Mouse (Mus musculus): ENCODE results near the gene Pld1.

Pld1 gene

DNA sequence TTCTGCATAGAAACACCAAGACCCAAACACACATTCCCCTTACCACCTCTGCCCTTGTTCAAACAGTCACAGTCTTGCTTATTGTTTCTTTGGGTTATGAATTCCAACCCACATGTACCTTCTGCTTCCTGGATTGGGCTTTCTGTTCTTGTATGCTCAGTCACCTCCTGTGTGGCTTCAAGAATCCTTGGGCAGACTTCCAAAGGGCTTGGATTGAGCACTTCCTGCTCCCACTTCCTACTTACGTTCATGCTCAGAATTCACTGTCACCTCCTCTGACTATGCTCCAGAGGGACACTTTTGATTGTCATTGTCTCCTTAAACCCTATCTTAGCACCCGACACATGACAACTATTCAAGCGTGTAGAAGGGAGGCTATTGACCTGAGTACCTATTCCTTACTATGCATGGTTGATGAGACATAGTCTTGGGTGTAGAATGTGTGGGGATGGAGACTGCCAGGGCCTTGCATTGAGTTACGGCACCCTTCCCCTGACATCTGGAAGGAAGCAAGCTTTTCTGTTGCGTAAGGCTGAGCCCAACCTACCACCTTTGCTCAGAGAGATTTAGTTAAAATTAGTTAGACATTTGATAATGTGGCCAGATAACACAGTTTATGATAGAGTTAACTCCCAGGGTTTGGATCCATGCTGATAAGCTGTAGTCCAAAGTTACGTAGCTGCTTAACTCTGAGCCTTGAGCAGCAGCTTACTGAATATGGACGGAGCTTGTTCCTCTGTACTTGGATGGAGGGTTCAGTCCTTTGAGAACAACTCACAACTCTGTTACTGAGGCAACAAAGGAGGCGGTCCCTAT is 55.9 kb downstream of the Pld1 start:
- DNase-seq (ENCODE audit: low read depth, low spot score), result no peak
- Histone ChIP-seq H3K36me3 (ENCODE audit: control insufficient read depth, insufficient read depth, low read length, poor library complexity, severe bottlenecking) (no peaks in the 10 kb centered on the region), H3K27me3 (ENCODE audit: control insufficient read depth, insufficient read depth, low read length, poor library complexity, severe bottlenecking) (no peaks in the 10 kb centered on the region)

- H3K36me3 ChIP-seq (ENCODE audit: control insufficient read depth, insufficient read depth, low read length, poor library complexity, severe bottlenecking), result no peaks in the 10 kb centered on the region
- DNase-seq (ENCODE audit: low read depth, low spot score), result no peak
- H3K27me3 ChIP-seq (ENCODE audit: control insufficient read depth, insufficient read depth, low read length, poor library complexity, severe bottlenecking), result no peaks in the 10 kb centered on the region; the same call in 1 of the 2 replicates
Measured at GRCm38 (mm10) chr3:28004321-28004720, 65.8 kb downstream of the Pld1 start.

DNA sequence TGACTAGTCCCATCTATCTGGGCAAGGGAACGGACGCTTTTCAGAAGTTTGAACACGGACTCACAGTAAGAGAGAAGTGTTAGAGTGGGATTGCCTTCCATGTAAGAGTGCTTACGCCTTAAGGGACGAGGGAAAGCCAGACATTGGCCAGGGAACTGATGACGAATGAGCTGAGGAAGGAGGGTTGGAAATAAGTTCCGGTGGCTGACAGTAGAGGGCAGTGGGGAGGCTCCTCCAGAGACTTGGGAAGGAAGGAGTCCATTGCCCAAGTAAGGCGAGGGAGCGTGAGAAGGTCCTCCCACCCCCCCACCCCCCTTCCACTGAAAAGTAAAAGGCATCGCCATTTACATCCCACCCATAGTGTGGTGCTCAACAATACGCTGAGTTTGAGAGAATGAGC is 69.2 kb downstream of the Pld1 start:
- no peaks in the 10 kb centered on the region for H3K36me3 ChIP-seq (ENCODE audit: control insufficient read depth, insufficient read depth, low read length, poor library complexity, severe bottlenecking)
- DNase-seq (ENCODE audit: low read depth, low spot score), result no peak
- H3K27me3 ChIP-seq (ENCODE audit: control insufficient read depth, insufficient read depth, low read length, poor library complexity, severe bottlenecking), result no peaks in the 10 kb centered on the region; the same call in 1 of the 2 replicates

DNA sequence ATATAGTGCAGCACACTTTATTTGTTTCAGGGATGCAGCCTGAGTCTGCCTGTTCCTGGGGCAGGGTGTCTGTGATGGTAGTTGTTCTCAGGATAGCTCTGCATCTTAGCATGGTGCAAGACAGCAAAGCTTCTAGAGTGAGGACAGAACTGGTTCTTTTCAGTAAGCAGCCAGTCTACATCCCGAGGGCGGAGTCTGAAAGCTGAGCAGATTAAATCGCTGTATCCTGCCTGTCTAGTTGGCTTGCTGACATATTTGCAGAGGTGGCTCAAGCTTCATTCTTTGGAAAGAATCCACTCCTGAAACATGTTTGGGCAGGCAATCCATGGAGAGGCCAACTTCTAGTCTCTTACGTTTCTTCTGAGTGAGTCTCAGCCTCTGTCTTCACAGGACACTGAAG is 69.9 kb downstream of the Pld1 start:
- no peak for DNase-seq (ENCODE audit: low read depth, low spot score)
- no peaks in the 10 kb centered on the region for H3K36me3 ChIP-seq (ENCODE audit: control insufficient read depth, insufficient read depth, low read length, poor library complexity, severe bottlenecking)
- no peaks in the 10 kb centered on the region; the same call in 1 of the 2 replicates for H3K27me3 ChIP-seq (ENCODE audit: control insufficient read depth, insufficient read depth, low read length, poor library complexity, severe bottlenecking)

GRCm38 (mm10) chr3:28012177-28012576 is 73.7 kb downstream of the Pld1 start:
- no peaks in the 10 kb centered on the region for H3K27me3 ChIP-seq (ENCODE audit: control insufficient read depth, insufficient read depth, low read length, poor library complexity, severe bottlenecking)
- no peak for DNase-seq (ENCODE audit: low read depth, low spot score)
- H3K36me3 ChIP-seq (ENCODE audit: control insufficient read depth, insufficient read depth, low read length, poor library complexity, severe bottlenecking), result no peaks in the 10 kb centered on the region

DNA sequence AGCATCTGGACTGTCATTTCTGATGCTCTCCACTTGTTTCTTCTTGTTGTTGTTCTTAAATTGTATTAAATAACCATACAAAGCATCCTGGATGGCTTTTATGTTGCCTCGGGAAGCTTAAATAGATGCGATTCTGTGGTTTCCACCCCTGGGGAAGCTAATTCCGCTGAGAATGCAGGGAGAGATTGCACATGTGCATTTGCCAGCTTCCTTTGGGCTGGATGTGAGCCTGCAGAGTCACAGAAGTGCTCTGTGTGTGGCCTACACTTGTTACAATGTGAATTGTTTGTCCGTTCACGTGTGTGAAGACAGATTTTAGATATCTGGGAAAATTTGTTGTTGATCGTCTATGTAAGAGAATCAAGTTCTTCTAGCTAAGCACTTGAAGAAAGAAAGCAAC is 74.9 kb downstream of the Pld1 start:
- DNase-seq (ENCODE audit: low read depth, low spot score), result no peak
- Histone ChIP-seq H3K36me3 (ENCODE audit: control insufficient read depth, insufficient read depth, low read length, poor library complexity, severe bottlenecking) (no peaks in the 10 kb centered on the region), H3K27me3 (ENCODE audit: control insufficient read depth, insufficient read depth, low read length, poor library complexity, severe bottlenecking) (no peaks in the 10 kb centered on the region)

DNA sequence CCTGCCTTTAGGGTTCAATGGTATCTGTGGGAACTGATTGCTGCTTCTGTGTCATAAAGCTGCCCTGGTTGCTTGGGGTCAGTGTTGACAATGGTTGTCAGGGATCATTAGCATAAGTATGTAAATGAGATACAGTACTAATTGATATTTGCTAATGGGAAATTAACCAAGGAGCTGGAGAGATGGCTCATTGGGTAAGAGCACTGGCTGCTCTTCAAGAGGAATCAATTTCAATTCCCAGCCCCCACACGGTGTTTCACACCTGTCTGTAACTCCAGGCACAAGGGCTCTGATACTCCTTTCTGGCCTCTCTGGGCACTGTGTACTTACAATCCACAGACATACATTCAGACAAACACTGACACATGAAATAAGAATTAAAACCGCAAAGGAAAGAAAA is 78.5 kb downstream of the Pld1 start:
- Histone ChIP-seq H3K36me3 (ENCODE audit: control insufficient read depth, insufficient read depth, low read length, poor library complexity, severe bottlenecking) (no peaks in the 10 kb centered on the region), H3K27me3 (ENCODE audit: control insufficient read depth, insufficient read depth, low read length, poor library complexity, severe bottlenecking) (no peaks in the 10 kb centered on the region)

GRCm38 (mm10) chr3:28019727-28020126 is 81.2 kb downstream of the Pld1 start:
- Histone ChIP-seq H3K36me3 (ENCODE audit: control insufficient read depth, insufficient read depth, low read length, poor library complexity, severe bottlenecking) (no peaks in the 10 kb centered on the region), H3K27me3 (ENCODE audit: control insufficient read depth, insufficient read depth, low read length, poor library complexity, severe bottlenecking) (no peaks in the 10 kb centered on the region)
- DNase-seq (ENCODE audit: low read depth, low spot score), result no peak

More for the DNA sequence above, 78.5 kb downstream of the Pld1 start:
- no peak for DNase-seq (ENCODE audit: low read depth, low spot score)

GRCm38 (mm10) chr3:28020404-28020803 is 81.9 kb downstream of the Pld1 start:
- no peaks in the 10 kb centered on the region for H3K27me3 ChIP-seq (ENCODE audit: control insufficient read depth, insufficient read depth, low read length, poor library complexity, severe bottlenecking)
- H3K36me3 ChIP-seq (ENCODE audit: control insufficient read depth, insufficient read depth, low read length, poor library complexity, severe bottlenecking), result no peaks in the 10 kb centered on the region
- DNase-seq (ENCODE audit: low read depth, low spot score), result no peak

GRCm38 (mm10) chr3:28022191-28022590 is 83.7 kb downstream of the Pld1 start:
- no peak for DNase-seq (ENCODE audit: low read depth, low spot score)
- no peaks in the 10 kb centered on the region for H3K27me3 ChIP-seq (ENCODE audit: control insufficient read depth, insufficient read depth, low read length, poor library complexity, severe bottlenecking)
- H3K36me3 ChIP-seq (ENCODE audit: control insufficient read depth, insufficient read depth, low read length, poor library complexity, severe bottlenecking), result no peaks in the 10 kb centered on the region

DNA sequence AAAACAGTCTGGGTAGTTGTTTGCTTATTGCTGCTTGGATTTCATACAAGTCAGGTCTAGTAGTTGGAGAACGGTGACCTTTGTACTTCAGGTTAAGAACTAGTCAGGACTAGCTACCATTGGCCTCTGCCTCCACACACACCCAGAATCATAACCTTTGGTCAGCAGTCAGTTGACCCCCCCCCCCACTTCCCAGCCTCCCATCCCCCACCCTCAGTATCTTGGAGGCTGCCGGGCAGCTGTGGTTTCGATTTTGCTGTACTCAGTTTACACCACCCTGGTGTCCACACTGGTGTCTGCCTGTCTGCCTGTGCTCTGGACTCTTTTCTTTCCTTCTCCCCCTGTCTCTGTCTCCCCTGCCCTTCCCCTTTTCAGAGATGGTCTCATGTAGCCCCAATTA is 88.4 kb downstream of the Pld1 start:
- no peak for DNase-seq (ENCODE audit: low read depth, low spot score)
- Histone ChIP-seq H3K27me3 (ENCODE audit: control insufficient read depth, insufficient read depth, low read length, poor library complexity, severe bottlenecking) (no peaks in the 10 kb centered on the region), H3K36me3 (ENCODE audit: control insufficient read depth, insufficient read depth, low read length, poor library complexity, severe bottlenecking) (no peaks in the 10 kb centered on the region)

DNA sequence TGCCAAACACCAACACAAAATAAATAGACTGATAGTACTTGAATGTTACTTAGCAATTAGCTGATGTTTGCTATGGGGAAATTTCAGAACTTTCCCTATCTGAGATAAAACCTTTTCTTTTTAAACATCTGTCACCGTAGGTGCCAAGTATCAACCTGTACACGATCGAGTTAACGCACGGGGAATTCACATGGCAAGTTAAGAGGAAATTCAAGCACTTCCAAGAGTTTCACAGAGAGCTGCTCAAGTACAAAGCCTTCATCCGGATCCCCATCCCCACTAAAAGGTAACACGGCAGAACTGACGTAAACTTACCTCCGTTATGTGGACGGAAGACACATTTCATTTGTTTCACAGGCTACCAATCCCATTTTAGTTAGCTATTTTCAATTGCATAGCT is 90.0 kb downstream of the Pld1 start:
- Histone ChIP-seq H3K36me3 (ENCODE audit: control insufficient read depth, insufficient read depth, low read length, poor library complexity, severe bottlenecking) (no peaks in the 10 kb centered on the region), H3K27me3 (ENCODE audit: control insufficient read depth, insufficient read depth, low read length, poor library complexity, severe bottlenecking) (no peaks in the 10 kb centered on the region)
- DNase-seq (ENCODE audit: low read depth, low spot score), result no peak

- H3K36me3 ChIP-seq (ENCODE audit: control insufficient read depth, insufficient read depth, low read length, poor library complexity, severe bottlenecking), result no peaks in the 10 kb centered on the region
- no peaks in the 10 kb centered on the region for H3K27me3 ChIP-seq (ENCODE audit: control insufficient read depth, insufficient read depth, low read length, poor library complexity, severe bottlenecking)
Measured at GRCm38 (mm10) chr3:28030860-28031259, 92.4 kb downstream of the Pld1 start.

DNA sequence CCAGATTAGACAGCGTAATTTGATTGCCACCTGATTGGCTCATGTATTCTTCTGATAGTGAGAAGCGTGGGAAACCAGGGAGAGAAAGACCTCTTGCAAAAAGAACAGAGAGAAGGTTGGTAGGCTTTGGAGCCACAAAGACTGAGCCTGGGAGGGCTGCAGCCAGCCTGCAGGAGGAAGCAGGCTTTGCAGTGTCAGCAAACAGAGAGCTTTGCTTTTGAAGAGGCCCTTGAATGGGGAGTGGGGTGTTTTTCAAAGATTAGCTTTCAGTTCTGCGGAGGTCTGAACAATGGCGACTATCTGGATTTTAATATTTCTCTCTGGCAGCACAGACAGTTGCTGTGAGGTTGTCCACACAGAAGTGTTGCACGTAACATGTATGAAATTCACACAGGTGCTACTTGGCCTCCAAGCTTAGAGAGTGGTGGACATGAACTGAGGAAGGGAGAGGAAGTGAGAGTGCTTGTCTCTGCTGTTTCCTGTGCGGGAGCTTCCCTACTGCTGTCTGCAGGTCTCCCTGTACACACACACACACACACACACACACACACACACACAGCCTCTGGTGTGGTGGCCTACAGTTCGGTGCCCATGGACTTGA is 93.2 kb downstream of the Pld1 start:
- no peak for DNase-seq (ENCODE audit: low read depth, low spot score)
- no peaks in the 10 kb centered on the region for H3K27me3 ChIP-seq (ENCODE audit: control insufficient read depth, insufficient read depth, low read length, poor library complexity, severe bottlenecking)
- no peaks in the 10 kb centered on the region for H3K36me3 ChIP-seq (ENCODE audit: control insufficient read depth, insufficient read depth, low read length, poor library complexity, severe bottlenecking)

More at GRCm38 (mm10) chr3:28030860-28031259, 92.4 kb downstream of the Pld1 start:
- DNase-seq (ENCODE audit: low read depth, low spot score), result no peak

DNA sequence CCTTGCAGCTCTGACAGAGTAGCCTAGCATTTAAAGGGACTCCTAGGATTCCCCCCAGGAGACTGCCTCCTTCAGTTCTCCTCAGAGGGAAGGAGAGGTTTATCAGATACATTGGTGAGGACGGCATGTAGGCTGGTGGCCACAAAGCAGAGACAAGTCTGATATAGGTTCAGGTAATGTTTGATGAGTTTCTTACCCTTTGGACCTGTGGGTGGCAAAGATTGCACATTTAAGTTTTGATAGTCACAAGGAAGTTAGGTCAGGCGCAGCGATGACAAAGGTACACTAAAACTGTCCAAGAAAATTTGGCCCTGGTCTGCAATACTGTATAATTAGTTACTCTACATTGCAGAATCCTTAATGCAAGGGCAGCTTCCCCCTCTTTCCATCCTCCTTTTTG is 95.4 kb downstream of the Pld1 start:
- H3K27me3 ChIP-seq (ENCODE audit: control insufficient read depth, insufficient read depth, low read length, poor library complexity, severe bottlenecking), result no peaks in the 10 kb centered on the region
- no peak for DNase-seq (ENCODE audit: low read depth, low spot score)
- no peaks in the 10 kb centered on the region for H3K36me3 ChIP-seq (ENCODE audit: control insufficient read depth, insufficient read depth, low read length, poor library complexity, severe bottlenecking)

All from splenic B cell, adult 2 months (primary cell).